Mouse (Mus musculus): ENCODE results near the gene Cst6.

- TF ChIP-seq POLR2A (IDR thresholded peaks at IDR 0.05; ENCODE audit: low read depth, low read length), result no peak
- TF ChIP-seq CTCF (IDR thresholded peaks at IDR 0.05; ENCODE audit: borderline replicate concordance, insufficient read depth, low read length), result no peak
Measured at GRCm38 (mm10) chr19:5390416-5390815, 41.0 kb upstream of the Cst6 start.
